Mouse (Mus musculus): ENCODE data around the gene Emc3. TPM values are rescaled to one million over a fixed set of nuclear protein-coding genes. Genes with fewer than 3 reads are reported as not detected.
A peak's percentile ranks its signal among the peaks of the same experiment; 100 is the strongest.

The Emc3 gene
- polyA plus RNA-seq, 1 experiment from 2014 or later: 77.7 TPM

DNA sequence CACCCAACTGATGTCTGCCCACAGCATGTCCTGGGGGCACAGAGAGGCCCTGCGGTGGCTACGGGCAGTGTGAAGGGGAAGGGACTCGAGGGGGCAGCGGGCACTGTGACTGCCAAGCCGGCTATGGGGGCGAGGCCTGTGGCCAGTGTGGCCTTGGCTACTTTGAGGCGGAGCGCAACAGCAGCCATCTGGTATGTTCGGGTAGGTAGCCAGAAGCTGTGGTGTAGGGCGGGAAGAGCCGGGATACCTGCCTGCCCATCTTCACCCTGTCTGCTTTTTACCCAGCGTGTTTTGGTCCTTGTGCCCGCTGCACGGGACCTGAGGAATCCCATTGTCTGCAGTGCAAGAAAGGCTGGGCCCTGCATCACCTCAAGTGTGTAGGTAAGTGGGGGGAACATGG lies 42.0 kb downstream of the Emc3 start:
- ATAC-seq (replicated peaks; ENCODE audit: low FRiP score): no peak
- no peak overlapping the region for H3K4me2 ChIP-seq (ENCODE audit: low read depth, low read length, severe bottlenecking)

DNA sequence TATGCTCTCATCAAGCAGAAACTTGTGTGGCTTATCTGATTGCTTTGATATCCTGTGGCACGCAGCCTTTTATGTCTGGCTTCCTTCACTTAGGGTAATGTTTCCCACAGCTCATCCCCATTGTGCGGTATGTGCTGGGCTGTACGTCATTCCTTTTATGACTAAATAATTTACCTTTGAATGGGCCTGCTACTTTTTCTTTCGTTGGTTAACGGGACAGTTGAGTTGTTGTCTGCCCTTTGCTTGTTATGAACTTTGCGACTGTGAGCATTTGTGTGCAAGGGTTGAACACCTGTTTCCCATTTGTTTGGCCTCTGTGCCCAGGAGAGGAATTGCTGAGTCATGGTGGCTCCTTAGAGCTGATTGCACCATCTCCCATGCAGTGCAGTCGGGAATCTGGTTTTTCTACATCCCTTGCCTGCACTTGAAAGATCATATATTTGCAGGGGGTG lies 44.3 kb downstream of the Emc3 start:
- H3K4me1 ChIP-seq (replicated peaks; ENCODE audit: control insufficient read depth, insufficient read depth, low read length): peaks cover 4% of the 10 kb centered on the region
- no peak for DNase-seq (ENCODE audit: low spot score)

More for the DNA sequence above, 42.0 kb downstream of the Emc3 start:
- Histone ChIP-seq H3K9me3 (ENCODE audit: control insufficient read depth, low read length) (no peaks in the 10 kb centered on the region), H3K27me3 (ENCODE audit: control insufficient read depth, insufficient read depth, low read length) (no peaks in the 10 kb centered on the region), H3K27ac (ENCODE audit: low read depth, low read length) (no peak overlapping the region), H3K4me1 (replicated peaks; ENCODE audit: control insufficient read depth, insufficient read depth, low read length) (no peaks in the 10 kb centered on the region; the same call in 1 of the 2 replicates), H3K9ac (ENCODE audit: low read length) (no peak overlapping the region), H3K36me3 (ENCODE audit: control insufficient read depth, insufficient read depth, low read length) (no peaks in the 10 kb centered on the region; the same call in 1 of the 2 replicates), H3K4me3 (ENCODE audit: low read depth, low read length) (no peak overlapping the region)
- DNase-seq (ENCODE audit: low spot score): no peak
- WGBS: 93% methylated on average over 14 of the region's 14 CpGs

DNA sequence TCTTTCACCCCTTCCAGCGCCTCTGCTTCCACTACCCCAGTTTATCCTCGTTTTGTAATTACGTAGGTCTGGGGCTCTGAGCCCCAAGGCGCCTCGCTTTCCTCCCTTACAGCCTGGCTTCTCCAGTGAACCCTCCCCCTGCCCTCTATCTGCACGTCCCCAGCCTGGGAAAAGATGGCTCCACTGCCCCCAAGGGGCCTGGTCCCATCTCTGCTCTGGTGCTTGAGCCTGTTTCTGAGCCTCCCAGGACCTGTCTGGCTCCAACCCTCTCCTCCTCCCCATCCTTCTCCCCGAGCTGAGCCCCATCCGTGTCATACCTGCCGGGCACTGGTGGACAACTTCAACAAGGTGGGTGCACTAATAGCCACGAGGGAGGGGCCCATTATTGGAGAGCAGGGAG lies 47.7 kb downstream of the Emc3 start:
- Histone ChIP-seq H3K36me3 (ENCODE audit: control insufficient read depth, insufficient read depth, low read length) (no peaks in the 10 kb centered on the region; the same call in 1 of the 2 replicates), H3K4me2 (ENCODE audit: low read depth, low read length, severe bottlenecking) (peak overlapping the region; percentile 88), H3K27me3 (ENCODE audit: control insufficient read depth, insufficient read depth, low read length) (no peaks in the 10 kb centered on the region), H3K9ac (ENCODE audit: low read length) (peak overlapping the region; percentile 79), H3K27ac (ENCODE audit: low read depth, low read length) (peak overlapping the region; percentile 92), H3K4me1 (replicated peaks; ENCODE audit: control insufficient read depth, insufficient read depth, low read length) (peaks cover 8% of the 10 kb centered on the region), H3K4me3 (ENCODE audit: low read depth, low read length) (peak overlapping the region; percentile 62), H3K9me3 (ENCODE audit: control insufficient read depth, low read length) (no peaks in the 10 kb centered on the region)
- peak; percentile 60 for ATAC-seq (replicated peaks; ENCODE audit: low FRiP score)
- DNase-seq (ENCODE audit: low spot score): no peak
- WGBS: 10% methylated on average over 10 of the region's 10 CpGs

More for the DNA sequence above, 44.3 kb downstream of the Emc3 start:
- Histone ChIP-seq H3K36me3 (ENCODE audit: control insufficient read depth, insufficient read depth, low read length) (no peaks in the 10 kb centered on the region; the same call in 1 of the 2 replicates), H3K9ac (ENCODE audit: low read length) (no peak overlapping the region), H3K9me3 (ENCODE audit: control insufficient read depth, low read length) (no peaks in the 10 kb centered on the region), H3K4me3 (ENCODE audit: low read depth, low read length) (no peak overlapping the region), H3K27me3 (ENCODE audit: control insufficient read depth, insufficient read depth, low read length) (no peaks in the 10 kb centered on the region), H3K27ac (ENCODE audit: low read depth, low read length) (no peak overlapping the region), H3K4me2 (ENCODE audit: low read depth, low read length, severe bottlenecking) (no peak overlapping the region)
- no peak for ATAC-seq (replicated peaks; ENCODE audit: low FRiP score)
- 57% methylated on average over 7 of the region's 7 CpGs for WGBS

DNA sequence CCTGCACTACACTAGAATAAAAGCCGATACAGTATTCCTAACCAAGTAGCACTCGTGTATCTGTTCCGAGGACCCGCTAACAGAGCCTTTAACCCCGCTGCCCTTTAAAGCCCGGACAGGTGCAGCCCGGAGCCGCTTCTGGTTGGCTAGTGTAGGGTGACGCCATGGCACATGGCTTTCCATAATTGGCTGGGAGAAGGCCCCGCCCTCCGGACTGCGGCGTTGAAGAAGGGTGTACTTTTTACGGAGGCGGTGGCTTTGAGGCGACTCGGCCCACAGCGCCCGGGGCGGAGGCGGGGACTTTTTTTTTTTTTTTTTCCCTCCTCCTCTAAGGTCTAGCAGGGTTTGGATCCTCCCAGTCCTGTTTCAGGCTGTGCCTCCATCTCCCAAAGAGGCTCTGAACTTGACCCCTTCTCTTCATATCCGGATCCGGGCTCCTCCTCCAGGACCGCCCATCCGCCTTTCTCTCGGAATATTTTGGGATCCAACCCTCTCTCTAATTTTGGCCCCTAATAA lies 48.3 kb downstream of the Emc3 start, which contains the start of gene Creld1:
TSS of gene Creld1 (plus strand) at position 198 of the 516 bp plus-strand sequence.
- WGBS: under 1% methylated on average over 26 of the region's 26 CpGs
- Histone ChIP-seq H3K9me3 (ENCODE audit: control insufficient read depth, low read length) (no peaks in the 10 kb centered on the region), H3K4me1 (replicated peaks; ENCODE audit: control insufficient read depth, insufficient read depth, low read length) (peaks cover 8% of the 10 kb centered on the region), H3K27ac (ENCODE audit: low read depth, low read length) (peak within 1 kb of the TSS; percentile 92), H3K4me3 (ENCODE audit: low read depth, low read length) (peak within 1 kb of the TSS; percentile 62), H3K27me3 (ENCODE audit: control insufficient read depth, insufficient read depth, low read length) (no peaks in the 10 kb centered on the region), H3K36me3 (ENCODE audit: control insufficient read depth, insufficient read depth, low read length) (no peaks in the 10 kb centered on the region), H3K9ac (ENCODE audit: low read length) (peak within 1 kb of the TSS; percentile 79), H3K4me2 (ENCODE audit: low read depth, low read length, severe bottlenecking) (peak within 1 kb of the TSS; percentile 88)
- ATAC-seq (replicated peaks; ENCODE audit: low FRiP score): peak; percentile 96
- DNase-seq (ENCODE audit: low spot score): peak; percentile 96

DNA sequence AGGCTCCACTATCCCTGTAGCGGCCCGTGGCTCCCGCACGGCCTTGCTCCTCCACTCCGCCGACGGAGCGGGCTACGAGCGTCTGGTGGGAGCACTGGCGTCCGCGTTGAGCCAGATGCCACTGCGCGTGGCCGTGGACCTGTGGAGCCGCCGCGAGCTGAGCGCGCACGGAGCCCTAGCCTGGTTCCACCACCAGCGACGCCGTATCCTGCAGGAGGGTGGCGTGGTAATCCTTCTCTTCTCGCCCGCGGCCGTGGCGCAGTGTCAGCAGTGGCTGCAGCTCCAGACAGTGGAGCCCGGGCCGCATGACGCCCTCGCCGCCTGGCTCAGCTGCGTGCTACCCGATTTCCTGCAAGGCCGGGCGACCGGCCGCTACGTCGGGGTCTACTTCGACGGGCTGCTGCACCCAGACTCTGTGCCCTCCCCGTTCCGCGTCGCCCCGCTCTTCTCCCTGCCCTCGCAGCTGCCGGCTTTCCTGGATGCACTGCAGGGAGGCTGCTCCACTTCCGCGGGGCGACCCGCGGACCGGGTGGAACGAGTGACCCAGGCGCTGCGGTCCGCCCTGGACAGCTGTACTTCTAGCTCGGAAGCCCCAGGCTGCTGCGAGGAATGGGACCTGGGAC lies 48.9 kb downstream of the Emc3 start:
- Histone ChIP-seq H3K27ac (ENCODE audit: low read depth, low read length) (peak overlapping the region; percentile 73), H3K4me2 (ENCODE audit: low read depth, low read length, severe bottlenecking) (peak overlapping the region; percentile 88), H3K27me3 (ENCODE audit: control insufficient read depth, insufficient read depth, low read length) (no peaks in the 10 kb centered on the region), H3K9me3 (ENCODE audit: control insufficient read depth, low read length) (no peaks in the 10 kb centered on the region), H3K4me1 (replicated peaks; ENCODE audit: control insufficient read depth, insufficient read depth, low read length) (peaks cover 8% of the 10 kb centered on the region), H3K36me3 (ENCODE audit: control insufficient read depth, insufficient read depth, low read length) (no peaks in the 10 kb centered on the region), H3K4me3 (ENCODE audit: low read depth, low read length) (peak overlapping the region; percentile 62), H3K9ac (ENCODE audit: low read length) (peak overlapping the region; percentile 79)
- under 1% methylated on average over 65 of the region's 65 CpGs for WGBS
- ATAC-seq (replicated peaks; ENCODE audit: low FRiP score): peak; percentile 52
- peak; percentile 72 for DNase-seq (ENCODE audit: low spot score)

DNA sequence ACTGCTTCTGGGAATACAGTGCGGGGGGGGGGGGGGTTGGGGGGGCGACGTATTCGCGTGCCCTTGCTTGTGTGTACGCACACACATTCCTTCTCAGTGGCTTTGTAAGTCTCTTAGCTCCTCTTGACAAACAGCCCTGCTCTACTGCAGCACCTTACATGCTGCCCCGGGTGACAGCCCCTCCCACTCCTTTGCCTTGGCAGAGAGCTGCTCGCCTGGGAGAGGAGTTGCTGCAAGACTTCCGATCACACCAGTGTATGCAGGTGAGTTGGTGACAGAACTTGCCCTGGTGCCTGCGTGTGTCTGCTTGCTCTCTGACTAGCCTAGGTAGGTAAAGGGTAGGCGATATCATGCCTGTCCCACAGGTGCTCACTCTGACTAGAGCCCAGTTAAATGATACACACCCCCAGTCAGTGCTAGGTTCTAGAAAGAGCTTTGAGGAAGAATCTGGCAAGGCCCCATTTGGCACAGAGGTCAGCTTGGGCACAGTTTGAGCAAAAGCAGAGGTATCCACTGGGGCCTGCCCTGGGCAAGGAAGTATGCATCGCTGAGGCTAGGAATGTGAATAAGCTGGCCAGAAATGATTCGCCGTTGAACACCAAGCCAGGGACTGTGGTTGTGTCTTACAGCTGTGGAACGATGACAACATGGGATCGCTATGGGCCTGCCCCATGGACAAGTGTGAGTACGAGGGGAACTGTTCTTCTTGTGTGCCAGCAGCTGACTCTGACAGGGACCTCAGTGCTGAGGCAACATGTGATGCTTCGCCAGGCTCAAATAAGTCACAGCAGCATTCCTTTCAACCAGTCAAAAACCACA lies 50.7 kb downstream of the Emc3 start:
- DNase-seq (ENCODE audit: low spot score) (no peak), ATAC-seq (replicated peaks; ENCODE audit: low FRiP score) (no peak)
- H3K36me3 ChIP-seq (ENCODE audit: control insufficient read depth, insufficient read depth, low read length): no peaks in the 10 kb centered on the region
- H3K4me2 ChIP-seq (ENCODE audit: low read depth, low read length, severe bottlenecking): no peak overlapping the region
- H3K27me3 ChIP-seq (ENCODE audit: control insufficient read depth, insufficient read depth, low read length): no peaks in the 10 kb centered on the region
- H3K27ac ChIP-seq (ENCODE audit: low read depth, low read length): no peak overlapping the region
- H3K4me1 ChIP-seq (replicated peaks; ENCODE audit: control insufficient read depth, insufficient read depth, low read length): peaks cover 8% of the 10 kb centered on the region
- no peaks in the 10 kb centered on the region for H3K9me3 ChIP-seq (ENCODE audit: control insufficient read depth, low read length)
- H3K9ac ChIP-seq (ENCODE audit: low read length): no peak overlapping the region
- no peak overlapping the region for H3K4me3 ChIP-seq (ENCODE audit: low read depth, low read length)
- 71% methylated on average over 18 of the region's 18 CpGs for WGBS

DNA sequence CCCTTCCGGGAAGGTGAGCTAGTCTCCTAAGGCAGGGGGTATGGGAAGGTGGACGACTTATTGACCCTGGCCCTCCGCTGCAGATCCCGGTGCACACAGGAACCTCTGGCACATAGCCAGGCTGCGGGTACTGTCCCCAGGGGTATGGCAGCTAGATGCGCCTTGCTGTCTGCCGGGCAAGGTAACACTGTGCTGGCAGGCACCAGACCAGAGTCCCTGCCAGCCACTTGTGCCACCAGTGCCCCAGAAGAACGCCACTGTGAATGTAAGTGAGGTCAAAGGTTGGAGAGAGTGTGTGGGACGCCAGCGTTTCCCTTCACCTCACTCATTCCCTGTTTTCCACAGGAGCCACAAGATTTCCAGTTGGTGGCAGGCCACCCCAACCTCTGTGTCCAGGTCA lies 52.5 kb downstream of the Emc3 start:
- Histone ChIP-seq H3K27ac (ENCODE audit: low read depth, low read length) (no peak overlapping the region), H3K4me1 (replicated peaks; ENCODE audit: control insufficient read depth, insufficient read depth, low read length) (peaks cover 7% of the 10 kb centered on the region), H3K4me3 (ENCODE audit: low read depth, low read length) (no peak overlapping the region), H3K4me2 (ENCODE audit: low read depth, low read length, severe bottlenecking) (no peak overlapping the region), H3K9me3 (ENCODE audit: control insufficient read depth, low read length) (no peaks in the 10 kb centered on the region), H3K36me3 (ENCODE audit: control insufficient read depth, insufficient read depth, low read length) (no peaks in the 10 kb centered on the region), H3K27me3 (ENCODE audit: control insufficient read depth, insufficient read depth, low read length) (no peaks in the 10 kb centered on the region), H3K9ac (ENCODE audit: low read length) (no peak overlapping the region)
- 84% methylated on average over 10 of the region's 10 CpGs for WGBS
- ATAC-seq (replicated peaks; ENCODE audit: low FRiP score) (no peak), DNase-seq (ENCODE audit: low spot score) (no peak)

DNA sequence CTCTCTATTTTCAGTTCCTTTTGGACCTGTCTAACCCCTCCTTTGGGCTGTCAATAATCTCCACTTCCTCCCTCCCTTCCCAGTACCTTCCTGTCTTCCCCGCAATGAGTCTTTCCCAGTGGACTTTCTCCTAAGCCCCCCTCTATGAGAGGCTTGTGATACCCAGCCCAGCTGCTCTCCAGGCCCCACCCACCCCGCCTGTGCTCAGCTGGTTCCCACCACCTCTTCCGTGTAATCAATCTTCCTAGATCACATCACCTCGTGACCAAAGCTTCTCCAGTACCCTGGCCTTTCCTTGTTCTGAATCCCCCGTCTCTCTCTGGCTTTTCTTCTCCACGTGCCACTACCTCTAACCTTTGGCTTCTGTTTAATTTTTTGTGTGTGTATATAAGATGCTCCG lies 54.1 kb downstream of the Emc3 start:
- no peak overlapping the region for H3K9ac ChIP-seq (ENCODE audit: low read length)
- no peak for DNase-seq (ENCODE audit: low spot score)
- no peak overlapping the region for H3K4me2 ChIP-seq (ENCODE audit: low read depth, low read length, severe bottlenecking)
- no peaks in the 10 kb centered on the region for H3K36me3 ChIP-seq (ENCODE audit: control insufficient read depth, insufficient read depth, low read length)
- no peak overlapping the region for H3K4me3 ChIP-seq (ENCODE audit: low read depth, low read length)
- no peak overlapping the region for H3K27ac ChIP-seq (ENCODE audit: low read depth, low read length)
- no peaks in the 10 kb centered on the region for H3K27me3 ChIP-seq (ENCODE audit: control insufficient read depth, insufficient read depth, low read length)
- H3K9me3 ChIP-seq (ENCODE audit: control insufficient read depth, low read length): no peaks in the 10 kb centered on the region
- WGBS: 69% methylated on average over 7 of the region's 7 CpGs
- ATAC-seq (replicated peaks; ENCODE audit: low FRiP score): no peak
- peaks cover 5% of the 10 kb centered on the region; the same call in 1 of the 2 replicates for H3K4me1 ChIP-seq (replicated peaks; ENCODE audit: control insufficient read depth, insufficient read depth, low read length)
